ENCODE assay signal across 10 mouse cellular contexts in the genomic region with DNA sequence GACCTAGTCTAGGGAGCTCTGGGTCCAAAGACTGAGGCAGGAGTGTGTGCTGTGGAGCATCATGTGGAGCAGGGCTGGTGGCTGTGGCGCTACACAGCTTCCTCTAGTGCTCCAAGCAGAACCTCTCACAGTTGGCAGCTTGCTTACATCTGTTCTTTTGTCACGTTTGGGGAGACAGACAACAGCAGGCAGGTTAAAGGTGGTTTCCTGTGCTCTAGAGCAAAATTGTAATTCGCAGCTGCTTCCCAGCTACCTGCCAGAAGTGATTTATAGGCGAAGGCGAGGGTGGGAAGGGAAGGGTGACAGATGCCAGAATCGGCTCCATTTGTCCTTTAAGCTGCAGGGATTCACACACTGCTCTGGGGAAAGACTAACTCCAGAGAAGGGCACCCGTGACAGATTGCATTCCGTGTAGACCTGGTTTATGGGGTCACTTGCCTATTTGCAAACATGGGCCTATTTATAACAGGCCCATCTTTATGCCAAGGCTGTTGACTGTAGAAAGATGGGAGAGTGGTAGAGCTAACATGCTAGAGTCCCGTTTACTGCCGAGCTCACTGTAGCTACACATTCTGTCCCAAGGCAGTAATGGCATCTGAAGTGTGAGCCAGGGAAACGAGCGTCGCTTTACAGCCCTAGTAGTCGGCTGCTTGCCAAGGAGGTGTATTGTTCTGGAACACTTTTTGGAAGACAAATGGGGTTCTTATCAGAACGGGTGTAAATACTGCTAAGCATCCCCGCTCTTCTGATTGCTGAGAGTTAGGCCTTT.
DNase-seq lines count a peak whose midpoint lies in the region; ATAC-seq lines count a peak whose summit lies in the region.
"Had no signal": no experiment of that assay in that cellular context is flagged by ENCODE, and none has a peak within 500 bp of the region (broad histone marks: within the 10 kb centered on the region; RNA-seq: fewer than 3 reads in every experiment).

No protein-coding gene starts in this region.

- no peak overlapping the region; the same call in 1 of the 2 replicates for H3K4me2 ChIP-seq in kidney, embryonic 14.5 days (replicated peaks; ENCODE audit: low read depth, low read length)
- H3K4me2 ChIP-seq in neural tube, embryonic 14.5 days (ENCODE audit: low read depth, low read length) = no peak overlapping the region; the same call in 1 of the 2 replicates
- H3K4me2 ChIP-seq: embryonic facial prominence, embryonic 12.5 days had no signal

- H3K27ac ChIP-seq in kidney, embryonic 14.5 days (ENCODE audit: low read depth, low read length) = peak overlapping the region; percentile 57; the same call in 1 of the 2 replicates
- peak overlapping the region; percentile 56 for H3K27ac ChIP-seq in neural tube, embryonic 14.5 days (ENCODE audit: low read depth, low read length)
- H3K27ac ChIP-seq: embryonic facial prominence, embryonic 12.5 days; liver, embryonic 14.5 days had no signal

- no peak overlapping the region for H3K4me3 ChIP-seq in kidney, embryonic 14.5 days (ENCODE audit: low read length)
- H3K4me3 ChIP-seq in neural tube, embryonic 14.5 days (ENCODE audit: low read depth, low read length) = no peak overlapping the region
- H3K4me3 ChIP-seq: embryonic facial prominence, embryonic 12.5 days had no signal

- peak; percentile 61 for ATAC-seq in cerebellum, adult (ENCODE audit: insufficient number of reproducible peaks, low FRiP score, low TSS enrichment)
- ATAC-seq in kidney, embryonic 14.5 days (ENCODE audit: low FRiP score, low TSS enrichment) = peak; percentile 87
- ATAC-seq in neural tube, embryonic 14.5 days (ENCODE audit: low read depth) = peak; percentile 82

- DNase-seq in cerebellum, postnatal 36 days = no peak
- peak; percentile 16 for DNase-seq in kidney, adult 11 months
- no peak for DNase-seq in kidney, adult 18-20 months
- no peak for DNase-seq in urinary bladder, postnatal 10 days (ENCODE audit: low spot score)
- no peak for DNase-seq in adrenal gland, postnatal 25 days

- 13% methylated on average over 16 of the region's 16 CpGs for WGBS in kidney, embryonic 14.5 days
- WGBS in neural tube, embryonic 14.5 days = 18% methylated on average over 16 of the region's 16 CpGs

- H3K4me1 ChIP-seq in kidney, embryonic 14.5 days (ENCODE audit: control insufficient read depth, insufficient read depth, low read length) = peaks cover 12% of the 10 kb centered on the region; the same call in 1 of the 2 replicates
- peaks cover 13% of the 10 kb centered on the region for H3K4me1 ChIP-seq in neural tube, embryonic 14.5 days (ENCODE audit: control insufficient read depth, insufficient read depth, low read length)
- H3K4me1 ChIP-seq: embryonic facial prominence, embryonic 12.5 days had no signal

- peaks cover 44% of the 10 kb centered on the region; the same call in 1 of the 2 replicates for H3K36me3 ChIP-seq in kidney, embryonic 14.5 days (ENCODE audit: control insufficient read depth, insufficient read depth, low read length)
- H3K36me3 ChIP-seq in neural tube, embryonic 14.5 days (ENCODE audit: control insufficient read depth, insufficient read depth, low read length) = peaks cover 9% of the 10 kb centered on the region; the same call in 1 of the 2 replicates

- H3K9me3 ChIP-seq in kidney, embryonic 14.5 days (ENCODE audit: control insufficient read depth, low read length) = no peaks in the 10 kb centered on the region
- H3K9me3 ChIP-seq in neural tube, embryonic 14.5 days (ENCODE audit: control insufficient read depth, low read length) = no peaks in the 10 kb centered on the region
- H3K9me3 ChIP-seq: embryonic facial prominence, embryonic 12.5 days had no signal

- no peak overlapping the region for H3K9ac ChIP-seq in kidney, embryonic 14.5 days (ENCODE audit: low read depth, low read length)
- H3K9ac ChIP-seq in neural tube, embryonic 14.5 days (replicated peaks; ENCODE audit: low read depth, low read length) = no peak overlapping the region
- H3K9ac ChIP-seq: embryonic facial prominence, embryonic 12.5 days; liver, embryonic 14.5 days had no signal

- no peaks in the 10 kb centered on the region for H3K27me3 ChIP-seq in kidney, embryonic 14.5 days (ENCODE audit: control insufficient read depth, insufficient read depth, low read length)
- H3K27me3 ChIP-seq in neural tube, embryonic 14.5 days (ENCODE audit: control insufficient read depth, insufficient read depth, low read length) = no peaks in the 10 kb centered on the region
- H3K27me3 ChIP-seq: embryonic facial prominence, embryonic 12.5 days had no signal
